Mouse (Mus musculus): ENCODE data around the gene Flrt2. TPM values are rescaled to one million over a fixed set of nuclear protein-coding genes. Genes with fewer than 3 reads are reported as not detected.

Flrt2 gene
- polyA plus RNA-seq, 1 experiment = 2.8 TPM

DNA sequence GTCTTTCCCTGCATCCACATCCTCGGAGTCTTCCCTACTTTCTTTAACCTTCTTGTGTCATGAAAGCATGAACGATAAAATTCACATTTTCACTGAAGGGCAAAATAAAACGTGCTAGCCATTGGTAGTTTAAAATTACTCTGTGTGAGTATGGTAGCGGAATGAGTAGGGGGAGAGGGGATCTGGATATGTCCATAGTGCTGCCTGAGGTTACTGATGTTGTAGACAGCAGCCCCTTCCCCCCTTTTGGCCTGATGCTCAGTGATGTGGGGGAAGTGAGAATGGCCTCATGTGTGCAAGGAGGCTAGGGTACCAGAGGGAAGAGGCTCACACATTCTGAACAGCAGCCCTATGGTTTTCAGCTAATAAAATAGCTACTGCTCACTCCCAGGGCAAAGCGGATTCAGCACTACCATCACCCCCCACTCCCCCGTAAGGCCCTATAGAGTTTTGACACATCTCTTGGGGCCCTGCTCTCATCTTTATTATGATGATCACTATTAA is 4.5 kb downstream of the Flrt2 start:
- Histone ChIP-seq H3K4me1 (ENCODE audit: control insufficient read depth, insufficient read depth, low read length) (peaks cover 15% of the 10 kb centered on the region), H3K27me3 (ENCODE audit: control insufficient read depth, insufficient read depth, low read length) (no peaks in the 10 kb centered on the region)

DNA sequence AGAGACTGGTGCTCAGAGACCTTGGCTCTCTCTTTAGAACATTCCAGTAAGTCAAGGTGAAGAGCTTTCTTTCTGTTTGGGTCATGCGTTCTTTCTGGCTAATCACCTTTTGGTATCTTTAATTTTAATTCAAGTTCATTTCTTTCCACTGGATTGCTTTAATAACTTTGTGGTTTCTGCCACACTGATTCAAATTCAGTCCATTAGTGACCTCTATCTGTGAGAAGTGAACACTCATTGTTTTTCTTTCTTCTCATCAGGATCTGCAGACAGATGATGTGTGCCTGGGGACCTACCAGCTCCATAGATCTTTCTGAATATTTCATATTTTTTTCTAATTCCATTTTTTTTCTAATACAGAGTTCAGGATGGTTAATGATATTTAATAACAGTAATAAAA is 6.5 kb downstream of the Flrt2 start:
- Histone ChIP-seq H3K27ac (ENCODE audit: control insufficient read depth, insufficient read depth, low read depth, low read length) (no peak overlapping the region), H3K27me3 (ENCODE audit: control insufficient read depth, insufficient read depth, low read length) (no peaks in the 10 kb centered on the region), H3K36me3 (ENCODE audit: control insufficient read depth, insufficient read depth, low read length) (no peaks in the 10 kb centered on the region), H3K4me3 (ENCODE audit: control insufficient read depth, low read depth, low read length) (no peak overlapping the region), H3K4me1 (ENCODE audit: control insufficient read depth, insufficient read depth, low read length) (peaks cover 9% of the 10 kb centered on the region)
- no peak for TF ChIP-seq POLR2A (IDR thresholded peaks at IDR 0.05; ENCODE audit: control insufficient read depth, low read depth, low read length)

More for the DNA sequence above, 4.5 kb downstream of the Flrt2 start:
- no peak overlapping the region; the same call in 1 of the 2 replicates for H3K4me3 ChIP-seq (ENCODE audit: control insufficient read depth, low read depth, low read length)
- TF ChIP-seq CTCF (IDR thresholded peaks at IDR 0.05; ENCODE audit: control insufficient read depth, insufficient read depth, insufficient replicate concordance, low read depth, low read length) = no peak
- no peaks in the 10 kb centered on the region for H3K36me3 ChIP-seq (ENCODE audit: control insufficient read depth, insufficient read depth, low read length)
- no peak overlapping the region for H3K27ac ChIP-seq (ENCODE audit: control insufficient read depth, insufficient read depth, low read depth, low read length)

DNA sequence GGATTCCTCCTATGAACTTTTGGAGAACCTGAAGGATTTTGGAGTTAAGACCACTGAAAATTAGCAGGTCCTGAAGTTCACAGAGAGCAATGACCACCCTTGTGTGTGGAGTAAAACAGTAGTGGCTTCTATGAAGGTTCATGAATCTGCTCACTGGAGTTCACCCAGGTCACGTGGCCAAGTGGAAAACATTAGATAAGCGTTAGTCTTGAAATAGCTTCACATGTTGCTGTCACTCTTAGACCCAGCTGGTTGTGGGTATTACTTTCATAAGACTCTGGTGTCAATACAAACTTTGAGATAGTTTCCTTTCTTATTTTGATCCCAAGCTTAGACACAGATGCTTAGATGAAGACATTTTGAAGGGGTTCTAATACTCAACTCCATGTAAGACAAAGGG is 8.7 kb downstream of the Flrt2 start:
- no peak overlapping the region for H3K27ac ChIP-seq (ENCODE audit: control insufficient read depth, insufficient read depth, low read depth, low read length)
- no peak for TF ChIP-seq CTCF (IDR thresholded peaks at IDR 0.05; ENCODE audit: control insufficient read depth, insufficient read depth, insufficient replicate concordance, low read depth, low read length)
- TF ChIP-seq POLR2A (IDR thresholded peaks at IDR 0.05; ENCODE audit: control insufficient read depth, low read depth, low read length) = no peak
- no peak overlapping the region for H3K4me3 ChIP-seq (ENCODE audit: control insufficient read depth, low read depth, low read length)
- H3K27me3 ChIP-seq (ENCODE audit: control insufficient read depth, insufficient read depth, low read length) = no peaks in the 10 kb centered on the region
- no peaks in the 10 kb centered on the region for H3K36me3 ChIP-seq (ENCODE audit: control insufficient read depth, insufficient read depth, low read length)
- peaks cover under 1% of the 10 kb centered on the region; the same call in 1 of the 2 replicates for H3K4me1 ChIP-seq (ENCODE audit: control insufficient read depth, insufficient read depth, low read length)

DNA sequence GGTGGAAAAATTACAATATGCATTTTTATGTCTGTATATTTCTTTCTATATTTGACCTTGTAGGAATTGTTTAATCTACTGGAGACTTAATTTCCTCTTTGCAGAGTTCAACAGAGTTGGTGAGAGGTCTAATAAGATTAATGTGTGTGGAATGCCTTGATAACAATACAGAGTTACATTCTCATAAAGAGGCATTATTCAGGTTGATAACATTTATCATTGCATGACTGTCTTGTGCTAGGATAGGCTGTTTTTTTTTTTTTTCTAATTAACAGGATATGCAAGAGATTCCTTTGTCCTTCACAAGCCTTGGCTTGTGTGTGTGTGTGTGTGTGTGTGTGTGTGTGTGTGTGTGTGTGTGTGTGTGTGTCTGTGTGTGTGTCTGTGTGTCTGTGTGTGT is 9.6 kb downstream of the Flrt2 start:
- Histone ChIP-seq H3K4me3 (ENCODE audit: control insufficient read depth, low read depth, low read length) (no peak overlapping the region), H3K27ac (ENCODE audit: control insufficient read depth, insufficient read depth, low read depth, low read length) (no peak overlapping the region), H3K27me3 (ENCODE audit: control insufficient read depth, insufficient read depth, low read length) (no peaks in the 10 kb centered on the region), H3K36me3 (ENCODE audit: control insufficient read depth, insufficient read depth, low read length) (no peaks in the 10 kb centered on the region), H3K4me1 (ENCODE audit: control insufficient read depth, insufficient read depth, low read length) (no peaks in the 10 kb centered on the region)
- TF ChIP-seq POLR2A (IDR thresholded peaks at IDR 0.05; ENCODE audit: control insufficient read depth, low read depth, low read length) (no peak), CTCF (IDR thresholded peaks at IDR 0.05; ENCODE audit: control insufficient read depth, insufficient read depth, insufficient replicate concordance, low read depth, low read length) (no peak)

DNA sequence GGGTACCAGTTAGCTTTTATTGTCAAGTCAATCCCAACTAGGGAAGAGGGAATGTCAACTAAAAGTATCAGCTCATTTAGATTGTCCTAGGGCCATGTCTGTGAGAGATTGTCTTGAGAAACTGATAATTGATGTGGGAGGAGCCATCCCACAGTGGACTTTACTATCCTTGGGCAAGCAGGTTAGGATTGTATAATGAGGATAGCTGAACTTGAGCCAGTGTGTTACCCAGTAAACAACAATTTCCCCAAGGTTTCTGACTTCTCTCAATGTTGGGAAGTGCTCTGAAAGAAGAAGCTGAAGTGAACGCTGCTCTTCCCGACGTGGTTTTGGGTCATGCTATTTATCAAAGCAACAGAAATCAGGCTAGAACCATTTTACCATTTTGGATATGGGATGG is 13.0 kb downstream of the Flrt2 start:
- no peaks in the 10 kb centered on the region for H3K4me1 ChIP-seq (ENCODE audit: control insufficient read depth, insufficient read depth, low read length)

DNA sequence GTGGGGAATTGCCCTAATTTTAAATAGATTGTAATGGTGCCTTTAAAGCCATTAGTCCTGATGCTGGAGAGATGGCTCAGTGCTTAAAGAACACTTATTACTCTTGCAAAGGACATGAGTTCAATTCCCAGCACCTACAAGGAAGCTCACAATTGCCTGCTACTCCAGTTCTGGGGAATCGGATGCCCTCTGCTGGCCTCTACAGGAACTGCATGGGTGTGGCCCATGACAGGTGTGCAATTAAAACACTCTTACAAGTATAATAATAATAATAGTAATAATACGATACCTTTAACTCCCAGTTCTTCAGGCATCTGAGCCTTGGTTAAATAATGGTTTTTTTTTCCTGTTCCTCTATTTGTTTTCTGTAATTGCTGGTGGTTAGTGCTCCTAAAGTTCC is 31.2 kb downstream of the Flrt2 start:
- Histone ChIP-seq H3K4me3 (ENCODE audit: control insufficient read depth, low read depth, low read length) (no peak overlapping the region), H3K27me3 (ENCODE audit: control insufficient read depth, insufficient read depth, low read length) (no peaks in the 10 kb centered on the region), H3K27ac (ENCODE audit: control insufficient read depth, insufficient read depth, low read depth, low read length) (no peak overlapping the region), H3K36me3 (ENCODE audit: control insufficient read depth, insufficient read depth, low read length) (no peaks in the 10 kb centered on the region), H3K4me1 (ENCODE audit: control insufficient read depth, insufficient read depth, low read length) (no peaks in the 10 kb centered on the region)
- TF ChIP-seq CTCF (IDR thresholded peaks at IDR 0.05; ENCODE audit: control insufficient read depth, insufficient read depth, insufficient replicate concordance, low read depth, low read length) (peak; percentile 62; the same call in 1 of the 2 replicates), POLR2A (IDR thresholded peaks at IDR 0.05; ENCODE audit: control insufficient read depth, low read depth, low read length) (no peak)

More for the DNA sequence above, 13.0 kb downstream of the Flrt2 start:
- no peak for TF ChIP-seq POLR2A (IDR thresholded peaks at IDR 0.05; ENCODE audit: control insufficient read depth, low read depth, low read length)
- no peak for TF ChIP-seq CTCF (IDR thresholded peaks at IDR 0.05; ENCODE audit: control insufficient read depth, insufficient read depth, insufficient replicate concordance, low read depth, low read length)
- no peaks in the 10 kb centered on the region for H3K36me3 ChIP-seq (ENCODE audit: control insufficient read depth, insufficient read depth, low read length)
- H3K27me3 ChIP-seq (ENCODE audit: control insufficient read depth, insufficient read depth, low read length) = no peaks in the 10 kb centered on the region
- no peak overlapping the region for H3K4me3 ChIP-seq (ENCODE audit: control insufficient read depth, low read depth, low read length)
- H3K27ac ChIP-seq (ENCODE audit: control insufficient read depth, insufficient read depth, low read depth, low read length) = no peak overlapping the region

DNA sequence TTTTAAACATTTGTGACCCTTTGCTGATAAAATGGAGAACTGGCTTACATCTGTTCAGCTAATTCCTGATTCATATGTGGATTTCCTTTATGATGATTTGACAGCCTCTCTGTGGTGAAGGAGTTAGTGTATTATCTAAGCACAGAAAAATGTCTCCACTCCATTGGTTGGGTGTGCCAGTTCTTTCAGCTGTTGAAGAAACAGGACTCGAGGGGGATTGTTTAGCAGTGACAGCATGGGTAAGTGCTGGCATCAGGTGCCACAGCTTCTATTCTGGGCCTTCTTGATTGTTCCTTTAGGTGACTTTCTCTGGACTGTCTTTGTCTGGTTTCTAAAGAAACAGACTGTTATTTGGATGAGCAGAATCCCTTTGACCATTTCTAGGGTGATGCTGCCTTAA is 42.0 kb downstream of the Flrt2 start:
- Histone ChIP-seq H3K36me3 (ENCODE audit: control insufficient read depth, insufficient read depth, low read length) (no peaks in the 10 kb centered on the region), H3K4me1 (ENCODE audit: control insufficient read depth, insufficient read depth, low read length) (no peaks in the 10 kb centered on the region), H3K27ac (ENCODE audit: control insufficient read depth, insufficient read depth, low read depth, low read length) (no peak overlapping the region), H3K27me3 (ENCODE audit: control insufficient read depth, insufficient read depth, low read length) (no peaks in the 10 kb centered on the region), H3K4me3 (ENCODE audit: control insufficient read depth, low read depth, low read length) (no peak overlapping the region)
- TF ChIP-seq CTCF (IDR thresholded peaks at IDR 0.05; ENCODE audit: control insufficient read depth, insufficient read depth, insufficient replicate concordance, low read depth, low read length) (no peak), POLR2A (IDR thresholded peaks at IDR 0.05; ENCODE audit: control insufficient read depth, low read depth, low read length) (no peak)

DNA sequence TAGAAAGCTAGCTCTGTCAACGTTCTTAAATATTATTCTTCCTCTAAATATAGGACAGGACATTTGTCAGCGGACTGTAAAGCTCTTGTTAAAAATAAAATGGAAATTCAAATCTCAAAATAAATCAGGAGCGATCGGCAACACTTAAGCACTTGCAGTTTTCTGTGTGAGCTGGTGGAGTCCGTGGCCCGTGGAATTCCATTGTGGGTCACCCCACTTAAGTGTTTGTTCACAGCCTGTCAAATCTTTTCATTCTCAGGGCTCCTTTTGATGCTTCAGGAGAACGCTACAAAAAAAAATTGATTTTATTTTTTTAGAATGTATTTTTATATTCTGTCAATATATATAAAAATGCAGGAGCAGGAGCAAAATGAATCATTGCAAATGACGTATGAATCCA is 45.5 kb downstream of the Flrt2 start:
- TF ChIP-seq CTCF (IDR thresholded peaks at IDR 0.05; ENCODE audit: control insufficient read depth, insufficient read depth, insufficient replicate concordance, low read depth, low read length) (no peak), POLR2A (IDR thresholded peaks at IDR 0.05; ENCODE audit: control insufficient read depth, low read depth, low read length) (no peak)
- H3K4me1 ChIP-seq (ENCODE audit: control insufficient read depth, insufficient read depth, low read length) = no peaks in the 10 kb centered on the region
- no peak overlapping the region for H3K4me3 ChIP-seq (ENCODE audit: control insufficient read depth, low read depth, low read length)

More for the DNA sequence above, 45.5 kb downstream of the Flrt2 start:
- Histone ChIP-seq H3K27me3 (ENCODE audit: control insufficient read depth, insufficient read depth, low read length) (no peaks in the 10 kb centered on the region), H3K36me3 (ENCODE audit: control insufficient read depth, insufficient read depth, low read length) (no peaks in the 10 kb centered on the region), H3K27ac (ENCODE audit: control insufficient read depth, insufficient read depth, low read depth, low read length) (no peak overlapping the region)

All from testis, adult 2 months (tissue).